Mouse (Mus musculus): Measurements from ENCODE around the gene Shld1.
A peak's percentile ranks its signal among the peaks of the same experiment; 100 is the strongest.

Gene Shld1

DNA sequence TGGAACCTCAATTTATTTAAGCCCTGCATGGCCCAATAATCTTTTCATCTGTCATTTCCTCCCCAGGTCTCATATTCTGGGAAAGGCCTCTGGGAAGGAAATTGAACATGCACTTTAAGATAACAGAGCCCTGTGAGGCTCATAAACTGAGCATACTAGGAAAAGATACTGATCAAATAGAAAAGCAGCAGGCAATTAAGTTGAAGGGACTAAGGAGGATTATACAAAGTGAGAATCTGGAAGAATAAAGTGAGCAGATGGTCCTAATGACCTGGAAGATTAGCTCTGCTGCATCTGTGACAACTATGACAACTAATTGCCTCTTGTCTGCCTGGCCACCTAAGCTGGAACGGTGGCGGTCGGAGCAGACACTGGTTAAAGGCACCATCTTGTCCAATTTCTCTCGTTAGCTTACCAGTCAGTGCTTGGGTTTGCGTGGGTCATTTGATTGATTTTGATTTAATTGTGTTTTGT lies 37.3 kb downstream of the Shld1 start:
- DNase-seq (ENCODE audit: low read depth, low spot score): no peak

DNA sequence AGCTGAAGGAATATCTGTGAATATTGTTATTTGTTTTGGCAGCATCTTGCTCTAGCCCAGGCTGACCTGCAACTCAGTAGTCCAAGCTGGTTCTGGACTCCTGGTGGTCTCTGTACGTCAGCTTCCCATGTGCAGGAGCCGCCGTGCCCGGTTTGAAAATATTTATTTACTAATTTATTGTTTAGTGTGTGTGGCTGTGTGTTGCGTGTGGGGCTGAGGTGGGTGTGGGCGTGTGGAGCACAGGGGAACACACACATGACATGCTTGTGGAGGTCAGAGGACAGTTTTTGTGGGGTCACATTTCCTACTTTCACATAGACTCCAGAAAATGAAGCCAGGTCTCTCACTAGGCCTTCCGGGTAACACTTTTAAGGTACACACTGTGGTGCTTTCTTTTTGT lies 37.8 kb downstream of the Shld1 start:
- no peak for DNase-seq (ENCODE audit: low read depth, low spot score)

DNA sequence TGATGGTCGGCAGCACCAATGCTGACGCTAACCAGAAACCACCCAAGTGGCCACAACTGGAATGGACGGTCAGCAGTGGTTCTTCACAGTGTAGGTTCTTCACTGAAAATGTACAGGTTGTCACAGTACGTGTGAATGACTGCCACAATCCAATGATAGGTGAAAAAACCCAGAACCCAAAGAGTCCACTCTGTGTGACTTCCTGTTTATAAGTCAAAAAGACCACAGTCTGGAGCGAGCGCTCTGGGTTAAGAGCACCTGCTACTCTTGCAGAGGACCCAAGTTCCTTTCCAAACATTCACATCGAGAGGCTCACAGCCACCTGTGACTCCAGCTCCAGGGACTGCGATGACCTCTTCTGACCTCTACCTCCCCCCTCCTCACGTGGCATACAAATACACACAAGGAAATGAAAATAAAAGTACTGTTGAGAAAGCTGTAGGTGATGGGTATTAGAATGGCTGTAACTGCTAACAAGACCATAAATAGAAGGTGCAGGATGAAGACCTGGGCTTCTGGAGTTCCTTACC lies 38.7 kb downstream of the Shld1 start:
- no peak for DNase-seq (ENCODE audit: low read depth, low spot score)

DNA sequence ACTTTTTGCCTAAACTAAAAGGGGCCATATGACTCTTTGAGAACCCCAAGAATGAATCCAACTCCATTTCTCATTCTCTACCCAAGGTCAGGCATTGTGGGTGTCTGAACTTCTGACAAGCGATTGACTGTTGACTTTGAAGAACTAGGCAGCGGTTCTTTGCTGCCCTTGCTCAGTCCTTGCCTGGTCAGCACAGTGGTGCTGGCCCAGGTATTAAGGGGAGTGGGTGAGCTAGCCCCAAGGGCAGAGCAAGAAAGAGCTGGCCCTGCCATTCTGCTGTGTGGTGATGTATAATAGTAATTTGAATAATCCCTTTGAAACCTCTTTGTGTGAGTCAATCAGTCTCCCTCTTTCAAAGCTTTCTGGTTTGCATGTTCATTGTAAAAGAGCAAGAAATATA lies 39.4 kb downstream of the Shld1 start:
- DNase-seq (ENCODE audit: low read depth, low spot score): no peak

DNA sequence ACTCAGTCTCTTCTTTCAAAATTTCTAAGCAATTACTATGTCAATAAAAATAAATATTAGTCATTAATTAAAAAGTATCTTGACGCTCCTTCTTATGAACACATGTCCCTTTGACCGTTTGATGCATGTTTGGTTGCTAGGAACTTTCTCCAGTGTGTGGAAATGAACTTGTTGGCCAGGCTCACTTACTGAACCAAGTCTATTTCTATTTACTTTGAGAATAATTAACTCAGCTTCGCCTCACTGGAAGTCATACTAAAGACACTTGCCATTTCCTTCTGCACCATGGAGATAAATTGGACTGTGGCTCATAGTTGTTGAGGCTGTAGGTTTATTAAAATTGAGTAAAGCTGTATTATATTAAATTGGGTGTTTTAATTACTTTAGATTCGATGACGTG lies 46.2 kb downstream of the Shld1 start:
- DNase-seq (ENCODE audit: low read depth, low spot score): no peak

DNA sequence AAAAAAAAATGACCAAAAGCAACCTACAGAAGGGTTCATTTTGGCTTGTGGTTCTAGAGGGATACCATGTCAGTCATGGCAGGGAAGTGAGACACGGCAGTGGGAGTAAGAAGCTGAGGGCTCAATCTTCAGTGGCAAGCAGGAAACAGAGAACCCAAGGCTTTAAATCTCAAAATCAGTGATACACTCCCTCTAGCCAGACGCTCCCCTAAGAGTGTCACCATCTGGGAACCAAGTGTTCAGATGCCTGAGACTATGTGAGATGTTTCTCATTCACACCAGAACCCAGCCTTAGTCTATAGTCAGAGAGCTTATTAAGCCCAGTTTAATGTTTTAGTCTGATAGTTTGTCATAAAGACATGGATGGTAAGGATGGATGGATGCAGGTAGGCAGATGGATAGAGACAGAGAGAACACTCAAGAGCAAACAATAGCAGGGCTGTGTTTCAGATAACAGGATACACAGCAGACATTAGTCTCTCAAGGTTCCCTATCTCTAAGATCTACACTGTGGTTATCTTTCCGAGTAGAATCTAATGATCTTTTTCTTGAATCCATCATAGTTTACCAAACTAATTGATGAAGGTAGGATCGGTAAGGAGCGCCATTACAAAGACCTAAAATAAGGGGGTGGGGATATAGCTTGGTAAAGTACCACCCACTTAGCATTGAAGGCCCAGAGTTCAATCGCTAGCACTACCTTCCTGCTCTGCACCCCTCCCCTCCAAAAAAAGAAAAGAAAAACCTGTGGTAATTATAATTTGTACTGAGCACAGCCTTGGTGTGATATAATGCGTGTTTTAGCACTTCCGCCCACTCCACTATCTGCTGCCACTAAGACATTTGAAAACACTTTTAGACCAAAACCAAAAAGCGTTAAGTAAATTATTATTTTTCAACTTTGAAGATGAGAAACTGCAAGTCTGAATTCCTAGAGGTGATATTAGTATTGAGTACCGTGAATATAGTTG lies 47.2 kb downstream of the Shld1 start:
- no peak for DNase-seq (ENCODE audit: low read depth, low spot score)

DNA sequence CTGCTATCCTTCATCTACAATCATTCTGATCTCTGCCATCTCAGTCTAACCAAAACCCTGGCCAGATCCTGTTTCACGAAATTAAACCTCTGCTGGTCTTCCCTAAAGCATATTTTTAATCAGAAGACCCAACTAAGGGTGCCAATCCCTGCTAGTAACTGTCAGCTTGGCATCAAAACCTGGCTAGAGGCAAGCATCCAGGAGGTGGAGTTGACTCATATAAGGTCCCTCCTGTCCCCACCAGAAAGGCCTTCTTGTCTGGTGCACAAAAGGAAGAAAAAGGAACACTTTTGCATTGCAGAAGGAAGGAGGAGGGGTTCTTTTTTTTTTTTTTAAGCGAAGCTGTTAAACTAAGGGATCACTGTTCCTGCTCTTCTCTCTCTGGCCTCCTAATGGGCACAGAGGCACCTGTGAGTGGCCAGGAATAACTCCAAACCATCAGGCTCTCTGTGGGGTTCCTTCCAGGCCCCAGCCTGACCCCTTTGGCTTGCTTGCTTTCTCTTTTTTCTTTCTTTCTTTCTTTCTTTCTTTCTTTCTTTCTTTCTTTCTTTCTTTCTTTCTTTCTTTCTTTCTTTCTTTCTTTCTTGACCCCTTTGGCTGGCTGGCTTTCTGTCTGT lies 52.2 kb downstream of the Shld1 start:
- DNase-seq (ENCODE audit: low read depth, low spot score): no peak

DNA sequence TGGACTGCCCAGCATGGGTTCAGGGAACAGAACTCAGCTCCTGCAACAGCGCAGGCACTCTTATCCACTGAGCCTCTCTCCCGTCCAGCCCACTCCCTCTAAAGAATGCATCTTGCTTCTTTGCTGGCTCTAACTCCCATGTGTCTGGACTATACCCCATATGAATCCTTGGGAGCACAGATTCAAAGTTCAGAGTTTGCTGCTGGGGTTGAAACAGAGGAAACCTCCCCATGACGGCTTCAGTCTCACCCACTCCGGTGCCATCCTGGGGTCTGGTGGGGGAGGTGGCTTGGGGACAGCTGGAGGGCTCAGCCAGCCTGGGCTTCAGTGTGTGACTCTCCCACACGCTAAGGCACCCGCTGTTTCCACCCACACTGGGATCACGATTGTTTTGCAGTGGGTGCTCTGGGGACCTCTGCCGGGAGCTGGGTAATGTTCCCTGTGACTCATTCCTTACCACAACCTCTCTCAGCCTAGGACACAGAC lies 55.2 kb downstream of the Shld1 start:
- peak; percentile 85 for DNase-seq (ENCODE audit: low read depth, low spot score)

DNA sequence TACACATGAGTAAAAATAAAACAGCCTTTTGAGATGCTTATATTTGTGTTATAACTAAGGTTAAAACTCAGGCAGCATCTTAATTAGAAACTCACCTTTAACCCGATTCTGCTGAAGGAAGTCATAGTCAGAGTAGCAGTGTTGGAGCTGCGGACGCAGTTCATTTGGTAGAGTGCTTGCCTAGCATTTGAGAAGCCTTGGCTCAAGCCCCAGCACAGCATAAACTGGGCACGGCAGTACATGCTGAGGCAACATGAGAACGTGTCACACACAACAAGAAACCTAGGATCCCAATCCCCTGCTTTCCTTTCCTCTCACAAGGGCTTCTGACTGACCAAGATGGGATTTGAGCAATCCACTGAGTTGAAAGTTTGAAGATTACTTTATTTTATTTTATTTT lies 58.1 kb downstream of the Shld1 start:
- DNase-seq (ENCODE audit: low read depth, low spot score): no peak

DNA sequence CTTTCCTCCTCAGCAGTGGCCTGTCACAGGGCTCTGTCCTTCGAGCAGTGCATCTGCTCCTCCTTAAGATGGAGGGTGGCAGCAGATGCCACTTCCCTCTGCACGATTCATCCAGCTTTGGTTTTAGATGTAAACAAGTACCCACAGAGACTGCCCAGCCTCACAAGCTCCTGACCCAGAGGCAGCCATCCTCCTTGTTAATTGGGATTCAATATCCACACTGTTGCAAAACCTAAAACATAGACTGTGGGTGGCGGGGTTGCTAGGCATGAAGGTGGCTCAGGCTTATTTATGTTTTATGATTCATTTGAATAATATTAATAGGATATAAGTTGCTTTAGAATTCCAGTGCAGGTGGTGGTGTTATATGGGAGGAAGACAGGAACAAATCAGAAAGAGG lies 59.4 kb downstream of the Shld1 start:
- no peak for DNase-seq (ENCODE audit: low read depth, low spot score)

DNA sequence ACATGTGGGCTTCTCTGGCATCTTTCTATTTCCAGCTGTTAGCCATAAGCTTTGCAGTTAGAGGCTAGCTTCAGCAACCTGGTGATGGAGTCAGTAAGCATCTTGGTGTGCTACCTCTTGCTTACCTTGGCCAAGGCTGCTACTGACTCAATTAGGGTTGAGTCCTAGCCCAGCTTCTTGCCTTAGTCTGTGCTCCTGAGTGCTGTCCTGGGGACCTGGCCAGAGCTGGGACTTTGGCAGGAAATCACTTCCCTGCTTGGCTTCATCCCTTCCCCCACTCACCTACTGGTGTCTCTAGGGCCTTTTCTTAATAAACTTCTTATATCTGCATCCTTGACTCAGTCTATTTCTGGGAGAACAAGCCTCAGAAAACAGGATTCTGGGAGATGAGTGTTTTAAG lies 64.0 kb downstream of the Shld1 start:
- DNase-seq (ENCODE audit: low read depth, low spot score): no peak

DNA sequence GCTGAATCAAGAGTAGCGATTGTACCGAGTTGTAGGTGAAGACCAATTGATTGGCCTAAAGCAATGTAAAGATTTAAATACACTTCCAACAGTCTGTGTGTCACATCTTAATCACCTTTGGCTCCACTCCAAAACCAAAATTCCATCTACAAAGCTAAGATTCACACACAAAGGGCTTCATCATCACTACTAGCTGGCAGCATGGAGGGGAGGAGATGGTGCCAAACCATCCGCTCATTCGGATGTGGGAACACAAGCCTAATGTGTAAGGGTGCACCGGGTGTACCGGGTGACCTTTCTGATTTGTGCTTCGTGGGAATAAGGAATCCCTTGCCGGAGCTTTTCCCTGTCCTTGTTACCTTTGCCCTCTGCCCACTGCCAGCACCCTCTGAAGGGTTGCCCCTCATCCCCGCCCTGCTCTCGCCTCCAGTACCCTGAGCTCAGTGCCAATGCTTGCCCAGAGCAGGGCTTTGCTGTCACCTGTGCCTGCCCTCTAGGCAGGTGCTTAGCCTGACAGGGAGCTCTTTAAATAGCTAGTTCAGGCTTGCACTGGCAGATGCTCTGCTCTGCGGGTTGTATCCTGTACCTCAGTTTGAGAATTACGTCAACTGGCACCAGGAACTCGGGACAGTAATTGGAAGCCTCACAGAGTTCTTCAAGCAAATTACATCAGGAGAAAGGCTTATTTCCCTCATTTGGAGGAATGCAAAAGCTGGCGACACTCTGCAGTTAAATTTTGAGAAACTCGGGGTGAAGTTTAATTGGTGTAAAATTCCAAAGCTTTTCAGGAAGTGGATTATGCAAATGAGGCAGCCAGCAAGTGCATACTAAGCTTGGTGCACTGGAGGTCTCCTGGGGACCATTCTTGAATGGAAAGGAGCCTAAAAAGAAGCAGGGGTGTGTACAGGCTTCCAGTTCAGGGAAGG lies 64.7 kb downstream of the Shld1 start:
- DNase-seq (ENCODE audit: low read depth, low spot score): peak; percentile 78

DNA sequence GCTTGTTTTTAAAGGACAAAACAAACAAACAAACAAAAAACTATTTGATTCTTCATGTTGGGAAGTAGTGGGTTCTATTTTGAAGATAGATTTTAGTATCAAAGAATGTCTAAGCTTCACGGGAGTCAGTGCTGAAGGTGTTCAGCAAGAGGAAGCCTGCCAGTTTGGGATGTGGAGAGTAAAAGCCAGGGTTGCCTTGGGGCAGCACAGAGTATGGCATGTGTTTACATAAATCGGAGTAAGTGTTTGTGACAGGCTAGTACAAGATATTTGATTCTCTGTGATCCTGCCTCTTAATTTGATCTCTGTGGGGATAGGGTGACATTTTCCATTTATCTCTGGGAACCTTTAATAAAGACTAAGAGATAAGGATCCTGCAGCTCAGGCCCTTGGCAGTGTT lies 65.7 kb downstream of the Shld1 start:
- no peak for DNase-seq (ENCODE audit: low read depth, low spot score)

DNA sequence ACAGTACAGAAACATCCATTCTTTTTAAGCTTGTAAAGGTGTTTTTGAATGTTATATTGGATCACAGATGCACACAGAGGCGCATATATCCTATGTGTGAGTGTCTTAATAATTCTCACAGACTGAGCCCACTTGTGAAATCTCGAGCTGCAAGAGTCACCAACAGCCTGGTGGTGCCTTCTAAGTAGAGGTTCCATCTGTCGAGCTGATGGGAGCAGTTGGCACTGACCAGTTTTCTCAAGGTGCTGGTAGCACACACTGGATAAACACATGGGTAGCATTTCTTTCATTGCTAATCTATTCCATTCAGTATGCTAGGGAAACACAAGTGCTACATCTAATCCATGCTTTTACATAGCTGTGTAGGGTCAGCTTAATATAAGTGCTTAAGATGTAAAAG lies 66.4 kb downstream of the Shld1 start:
- DNase-seq (ENCODE audit: low read depth, low spot score): no peak

DNA sequence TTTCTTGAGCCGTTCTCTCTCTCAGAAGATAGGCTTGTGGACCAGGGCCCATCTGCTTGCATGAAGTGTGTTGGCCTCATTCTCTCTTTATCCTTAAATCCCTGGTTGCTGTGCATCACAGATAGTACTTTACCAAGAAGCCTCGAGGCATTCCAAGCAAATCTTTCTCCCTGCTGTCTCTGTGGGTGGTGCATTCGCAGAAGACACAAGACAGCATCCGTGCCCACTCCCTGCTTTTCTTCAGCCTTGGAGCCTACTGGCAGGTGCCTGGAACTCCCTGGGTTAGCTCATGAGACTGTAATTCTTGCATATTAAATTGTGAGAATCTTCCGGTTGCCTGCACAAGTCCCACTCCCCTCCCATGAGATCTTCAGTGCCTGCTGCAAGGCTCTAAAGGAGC lies 71.2 kb downstream of the Shld1 start:
- peak; percentile 92 for DNase-seq (ENCODE audit: low read depth, low spot score)

DNA sequence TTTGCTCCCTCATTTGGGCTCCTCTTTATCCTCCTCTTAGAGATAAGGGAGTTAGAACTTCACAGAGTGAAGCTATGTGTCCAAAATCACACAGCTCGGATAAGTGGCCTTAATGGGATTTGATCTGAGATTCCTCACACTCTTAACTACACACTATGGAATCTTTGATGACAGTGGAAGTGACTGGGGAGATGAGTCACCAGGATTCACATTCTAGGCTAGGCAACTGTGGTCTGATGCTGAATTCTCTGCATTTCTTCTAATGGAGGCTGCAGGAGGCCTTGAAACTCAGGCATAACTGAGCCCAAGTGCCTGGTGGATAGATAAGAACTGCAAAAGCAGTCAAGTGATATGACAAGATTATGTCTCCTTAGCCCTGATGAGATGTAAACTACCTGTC lies 84.1 kb downstream of the Shld1 start:
- no peak for DNase-seq (ENCODE audit: low read depth, low spot score)

DNA sequence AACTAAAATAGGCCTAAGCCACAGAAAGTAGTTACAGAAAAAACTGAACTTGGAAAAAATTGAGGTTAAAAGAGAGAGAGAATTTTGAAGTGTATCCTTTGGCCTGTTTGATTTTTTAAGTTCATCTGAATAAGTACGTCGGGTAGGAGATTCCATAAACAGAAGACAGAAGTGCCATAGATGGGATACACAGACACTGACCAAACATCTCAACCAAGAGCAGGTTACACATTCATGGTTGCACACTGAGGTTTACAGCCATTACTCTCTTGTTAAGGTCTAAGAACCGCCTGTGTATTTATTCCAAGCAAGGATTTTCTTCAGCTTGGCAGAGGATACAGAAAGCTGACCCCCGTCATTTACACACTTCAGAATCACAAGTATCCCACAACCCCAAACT lies 94.2 kb downstream of the Shld1 start, which contains the start of gene Chgb:
Gene Chgb (plus strand): TSS at position 301 of the 400 bp plus-strand sequence.
- no peak for DNase-seq (ENCODE audit: low read depth, low spot score)

DNA sequence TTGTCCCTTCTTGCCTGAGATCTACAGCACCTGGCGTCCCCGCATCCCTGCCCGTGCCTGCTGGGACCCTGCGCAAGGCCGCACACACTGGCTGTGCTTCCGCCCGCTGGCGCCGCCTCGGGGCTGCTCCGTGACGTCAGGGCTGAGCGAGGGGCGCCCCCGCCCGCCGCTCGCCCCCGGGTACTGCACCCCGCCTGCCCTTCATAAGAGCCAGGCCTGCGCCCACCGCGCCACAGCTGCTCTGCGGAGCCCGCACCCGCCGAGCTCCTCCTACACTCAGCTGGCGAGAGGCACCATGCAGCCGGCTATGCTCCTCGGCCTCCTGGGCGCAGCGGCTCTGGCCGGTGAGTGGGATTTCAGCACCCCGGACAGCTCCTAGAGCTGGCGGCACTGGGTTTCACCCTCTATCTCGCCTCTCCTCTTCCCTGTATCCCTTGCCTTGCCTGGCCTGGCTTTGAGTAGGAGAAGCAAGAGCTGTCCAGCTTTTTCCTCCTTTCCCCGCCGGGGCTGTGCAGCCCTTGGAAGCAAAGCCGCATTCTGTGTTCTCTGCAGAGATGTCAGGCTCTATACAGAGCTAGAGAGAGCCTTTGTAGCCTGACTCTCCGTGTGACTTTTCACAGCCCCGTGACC lies 94.8 kb downstream of the Shld1 start:
- DNase-seq (ENCODE audit: low read depth, low spot score): peak; percentile 70

DNA sequence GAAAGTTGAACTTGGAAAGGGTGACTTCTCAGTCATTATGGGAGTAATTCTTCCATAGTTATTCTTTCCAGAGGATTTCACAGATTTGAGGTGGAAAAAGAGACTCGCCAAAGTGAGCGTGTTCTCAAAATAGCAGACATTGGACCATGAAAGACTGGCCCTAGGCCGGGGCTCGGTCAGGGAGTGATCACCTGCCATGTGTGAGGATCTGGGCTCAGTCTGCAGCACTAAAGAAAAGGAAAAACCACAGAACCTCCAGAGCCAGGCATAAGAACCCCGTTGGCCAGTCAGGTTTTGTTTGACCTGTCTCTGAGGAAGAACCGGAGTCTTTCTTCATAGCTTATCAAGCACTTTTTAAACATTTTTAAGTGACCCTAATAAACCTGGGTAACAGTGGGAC lies 97.3 kb downstream of the Shld1 start:
- no peak for DNase-seq (ENCODE audit: low read depth, low spot score)

DNA sequence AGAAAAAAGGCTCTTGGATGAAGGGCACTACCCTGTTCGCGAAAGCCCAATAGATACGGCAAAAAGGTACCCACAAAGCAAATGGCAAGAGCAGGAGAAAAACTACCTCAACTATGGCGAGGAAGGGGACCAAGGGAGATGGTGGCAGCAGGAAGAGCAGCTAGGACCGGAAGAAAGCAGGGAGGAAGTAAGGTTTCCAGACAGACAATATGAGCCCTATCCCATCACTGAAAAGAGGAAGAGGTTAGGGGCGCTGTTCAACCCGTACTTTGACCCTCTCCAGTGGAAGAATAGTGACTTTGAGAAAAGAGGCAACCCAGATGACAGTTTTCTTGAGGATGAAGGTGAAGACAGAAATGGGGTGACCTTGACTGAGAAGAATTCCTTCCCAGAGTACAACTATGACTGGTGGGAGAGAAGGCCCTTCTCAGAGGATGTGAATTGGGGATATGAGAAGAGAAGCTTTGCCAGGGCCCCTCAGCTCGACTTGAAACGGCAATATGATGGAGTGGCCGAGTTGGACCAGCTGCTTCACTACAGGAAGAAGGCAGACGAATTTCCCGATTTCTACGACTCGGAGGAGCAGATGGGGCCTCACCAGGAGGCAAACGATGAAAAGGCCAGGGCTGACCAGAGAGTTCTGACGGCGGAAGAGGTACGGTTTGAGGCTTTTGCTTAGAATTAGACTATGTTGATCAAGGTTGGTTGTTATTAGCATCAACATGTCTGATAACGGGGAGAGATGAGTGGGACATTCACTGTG lies 106.9 kb downstream of the Shld1 start:
- no peak for DNase-seq (ENCODE audit: low read depth, low spot score)

All from telencephalon, adult 2 months (tissue).